Mouse (Mus musculus) ovary, postnatal 10 days (tissue): ENCODE results near the gene Dram1.

ENCODE experiments used
- DNase-seq: peaks from one replicate; pipeline ENCODE4 v3.0.0; 2022; ENCODE audit warnings: low spot score

Dram1 gene

DNA sequence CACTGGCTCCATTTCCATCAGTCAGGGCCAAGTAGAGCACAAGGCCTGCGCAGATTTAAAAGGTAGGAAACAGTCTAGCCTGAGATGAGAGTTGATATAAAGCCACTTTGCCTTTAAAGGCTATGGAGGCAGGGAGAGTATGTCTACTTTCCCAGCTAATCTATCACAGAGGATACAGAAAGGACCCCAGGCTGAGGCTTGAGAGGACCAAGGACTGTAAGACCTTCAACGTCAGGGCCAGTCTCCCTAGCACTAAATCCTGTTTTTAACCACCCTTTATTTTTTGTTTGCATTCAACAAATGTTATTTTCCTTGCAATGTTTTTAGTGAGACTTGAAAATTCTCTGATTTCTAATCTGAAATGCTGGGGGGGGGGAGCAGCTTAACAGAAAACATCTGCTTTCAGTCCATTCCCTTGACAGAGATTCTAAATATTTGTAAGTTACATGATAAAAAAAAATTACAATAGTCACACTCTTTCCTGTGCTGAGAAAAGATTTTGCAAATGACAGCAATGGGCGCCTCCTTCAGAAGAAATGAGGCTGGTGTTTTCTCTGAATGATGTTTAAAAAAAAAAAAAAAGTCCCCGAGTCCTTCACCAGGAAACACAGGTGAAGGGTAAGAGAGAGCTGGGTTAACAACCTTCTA lies 94.4 kb downstream of the Dram1 start:
- DNase-seq: no peak

GRCm38 (mm10) chr10:88281699-88282098 lies 97.2 kb downstream of the Dram1 start:
- no peak for DNase-seq

GRCm38 (mm10) chr10:88274045-88274444 lies 104.8 kb downstream of the Dram1 start:
- DNase-seq: no peak
